Mouse (Mus musculus): ENCODE measurements around the gene Atf6b. TPM values are rescaled to one million over a fixed set of nuclear protein-coding genes. Genes with fewer than 3 reads are reported as not detected.

Atf6b gene
- total and polyA plus RNA-seq, 3 experiments = 45.3 to 101 TPM; not detected in 1

DNA sequence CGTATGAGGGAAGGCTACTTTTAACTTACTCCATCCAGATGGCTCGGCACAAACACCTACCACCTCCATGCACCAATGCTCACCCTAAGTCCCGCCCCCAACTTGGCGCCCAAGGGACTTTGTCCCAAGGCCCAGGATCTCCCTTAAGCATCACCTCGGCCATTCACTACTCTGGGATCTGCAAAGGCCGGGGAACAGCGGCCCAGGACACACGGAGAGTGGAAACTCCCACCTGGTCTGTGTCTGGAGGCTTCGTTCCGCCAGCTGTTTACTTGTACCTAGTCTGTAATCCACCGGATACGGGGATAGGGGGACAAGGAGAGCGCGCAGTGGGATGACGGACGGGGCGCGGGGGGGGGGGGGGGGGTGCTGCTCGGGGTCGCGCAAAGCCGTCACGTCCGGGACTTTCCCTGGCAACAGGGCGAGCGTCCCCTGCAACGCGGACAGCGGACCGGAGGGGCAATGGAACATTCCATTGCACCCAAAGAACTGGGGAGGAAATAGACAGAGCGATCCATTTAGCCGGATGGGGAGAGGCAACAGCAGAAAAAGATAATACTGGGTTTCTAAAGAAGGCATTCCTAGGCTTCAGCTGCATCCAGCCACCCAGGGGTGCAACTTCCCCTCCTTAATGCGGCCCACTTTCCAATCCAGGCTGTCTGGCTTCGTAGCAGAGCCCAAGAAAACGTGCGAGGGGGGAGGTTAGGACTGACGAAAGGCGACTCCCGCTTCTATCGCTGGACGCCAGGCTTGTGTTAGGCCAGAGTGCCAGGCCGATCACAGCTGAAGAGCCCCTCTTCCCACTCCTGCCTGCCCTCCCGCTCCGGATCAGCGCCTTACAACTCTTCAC is 19.6 kb upstream of the Atf6b start (continued):
- TF ChIP-seq MAFK (IDR thresholded peaks at IDR 0.05; ENCODE audit: borderline replicate concordance, low read depth, low read length) (no peak), NRF1 (IDR thresholded peaks at IDR 0.05; ENCODE audit: insufficient read depth, low read depth, low read length, poor library complexity, severe bottlenecking) (no peak), POLR2A (IDR thresholded peaks at IDR 0.05; ENCODE audit: control insufficient read depth in 1 of 2, insufficient read depth in 1 of 2, low read depth in 1 of 2, low read length in 2 of 2, poor library complexity in 1 of 2) (peak; percentile 49 to 79; a peak in 3 of 4 replicates), POLR2AphosphoS2 (IDR thresholded peaks at IDR 0.05; ENCODE audit: low read length) (peak; percentile 85; the same call in 1 of the 2 replicates)

DNA sequence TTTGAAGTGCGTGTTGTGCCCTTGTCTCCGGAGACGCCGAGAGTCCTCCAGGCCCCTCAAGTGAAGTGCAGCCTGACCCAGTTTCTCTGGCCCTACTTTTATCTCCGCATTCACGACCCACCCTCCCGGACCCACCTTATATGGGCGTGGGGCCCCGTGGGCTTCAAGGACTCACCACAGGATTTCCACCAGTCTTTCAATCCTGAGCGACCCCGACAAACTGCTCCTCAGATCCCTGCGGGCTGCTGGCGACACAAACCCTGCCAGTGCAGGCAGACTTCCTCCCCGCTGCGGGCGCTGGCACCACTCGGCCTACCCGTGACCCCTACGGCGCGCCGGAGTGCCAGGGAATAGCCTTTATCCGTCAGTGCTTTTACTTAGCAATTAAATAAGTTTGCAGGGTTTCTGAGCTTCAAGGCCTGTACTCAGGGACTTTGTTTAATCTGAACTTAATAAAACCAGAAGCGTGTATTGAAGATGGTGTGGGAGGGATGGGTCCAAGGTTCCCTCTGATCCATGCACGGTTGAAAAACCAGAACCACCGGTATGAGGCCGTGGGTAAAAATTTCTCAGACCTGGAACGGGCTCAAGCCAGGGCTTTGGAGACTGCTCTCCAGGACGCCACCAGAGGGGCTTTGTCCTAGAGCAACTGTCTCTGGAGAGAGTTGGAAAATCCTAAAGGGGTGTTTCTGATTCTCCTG is 18.9 kb upstream of the Atf6b start, which contains the start of gene Ppt2:
TSS of gene Ppt2 (minus strand) at position 568 of the 701 bp plus-strand sequence.
- DNase-seq (ENCODE audit: low read depth, low spot score) = no peak
- Histone ChIP-seq H3K79me2 (ENCODE audit: control insufficient read depth, insufficient read depth, low read length, poor library complexity) (peaks cover 16% of the 10 kb centered on the region), H3K4me3 (ENCODE audit: control insufficient read depth in 1 of 2, insufficient read depth in 1 of 2, low read depth in 2 of 2, low read length in 2 of 2) (peak within 1 kb of the TSS; percentile 61 to 91), H3K9me3 (replicated peaks; ENCODE audit: insufficient read depth, low read length) (no peaks in the 10 kb centered on the region), H3K27ac (ENCODE audit: control insufficient read depth, low read depth, low read length) (peak within 1 kb of the TSS; percentile 94), H3K36me3 (ENCODE audit: control insufficient read depth in 1 of 2, insufficient read depth in 2 of 2, low read length in 2 of 2) (peaks cover 0 to 13% of the 10 kb centered on the region in 2 experiments; a peak in 3 of 4 replicates), H3K9ac (ENCODE audit: control insufficient read depth, low read depth, low read length, poor library complexity, severe bottlenecking) (peak within 1 kb of the TSS; percentile 90), H3K27me3 (ENCODE audit: control insufficient read depth in 1 of 2, insufficient read depth in 2 of 2, low read length in 2 of 2) (no peaks in the 10 kb centered on the region; a peak in 1 of 4 replicates), H3K4me1 (ENCODE audit: control insufficient read depth in 1 of 2, insufficient read depth in 2 of 2, low read length in 2 of 2) (peaks cover 0 to 26% of the 10 kb centered on the region in 2 experiments; a peak in 3 of 4 replicates)
- TF ChIP-seq POLR2AphosphoS5 (IDR thresholded peaks at IDR 0.05; ENCODE audit: borderline replicate concordance, low read depth, low read length) (no peak), MAX (IDR thresholded peaks at IDR 0.05; ENCODE audit: low read length) (no peak), ZNF384 (IDR thresholded peaks at IDR 0.05; ENCODE audit: low read depth, low read length) (no peak), MAZ (IDR thresholded peaks at IDR 0.05; ENCODE audit: low read depth, low read length) (0 out of 2 replicates have a peak, but pooled peaks have one; percentile 14), UBTF (IDR thresholded peaks at IDR 0.05; ENCODE audit: borderline replicate concordance, insufficient read depth, low read depth, low read length) (peak; percentile 67; the same call in 1 of the 2 replicates), CHD2 (IDR thresholded peaks at IDR 0.05; ENCODE audit: low read length) (no peak), ZKSCAN1 (IDR thresholded peaks at IDR 0.05; ENCODE audit: low read depth, low read length) (no peak), E2F4 (IDR thresholded peaks at IDR 0.05; ENCODE audit: borderline replicate concordance, low read depth, low read length) (no peak), USF2 (IDR thresholded peaks at IDR 0.05; ENCODE audit: borderline replicate concordance in 1 of 2, insufficient read depth in 1 of 2, low read depth in 1 of 2, low read length in 2 of 2) (no peak), MEF2A (IDR thresholded peaks at IDR 0.05; ENCODE audit: extremely low read depth, insufficient replicate concordance, low read depth, low read length, poor library complexity, severe bottlenecking) (no peak), CTCF (IDR thresholded peaks at IDR 0.05 in 2 of 3, conservative IDR thresholded peaks at IDR 0.05 in 1 of 3; ENCODE audit: control insufficient read depth in 1 of 3, insufficient read depth in 1 of 3, low read depth in 2 of 3, low read length in 3 of 3, poor library complexity in 1 of 3, severe bottlenecking in 1 of 3) (no peak), POLR2AphosphoS2 (IDR thresholded peaks at IDR 0.05; ENCODE audit: low read length) (no peak), RCOR1 (IDR thresholded peaks at IDR 0.05; ENCODE audit: low read depth, low read length) (no peak), POLR2A (IDR thresholded peaks at IDR 0.05; ENCODE audit: control insufficient read depth in 1 of 2, insufficient read depth in 1 of 2, low read depth in 1 of 2, low read length in 2 of 2, poor library complexity in 1 of 2) (peak in 1 of 2 experiments; percentile 13; a peak in 1 of 4 replicates), BHLHE40 (IDR thresholded peaks at IDR 0.05; ENCODE audit: borderline replicate concordance, low read depth, low read length) (no peak), SMC3 (IDR thresholded peaks at IDR 0.05; ENCODE audit: low read depth, low read length) (no peak), USF1 (IDR thresholded peaks at IDR 0.05; ENCODE audit: low read depth, low read length) (no peak), TCF12 (IDR thresholded peaks at IDR 0.05; ENCODE audit: low read depth, low read length) (0 out of 2 replicates have a peak, but pooled peaks have one; percentile 4), ZMIZ1 (IDR thresholded peaks at IDR 0.05; ENCODE audit: low read depth, low read length) (0 out of 2 replicates have a peak, but pooled peaks have one; percentile 7)

Data from MEL (cell line).